Mouse (Mus musculus) E14TG2a.4 (cell line): ENCODE measurements around the gene Rgs13.

ENCODE experiments used
- CTCF ChIP-seq: conservative IDR thresholded peaks from 2 replicates; pipeline ENCODE4 v1.5.1; 2014; ENCODE audit warnings: low read length
- POU5F1 ChIP-seq: IDR thresholded peaks from 2 replicates; pipeline ENCODE4 v1.6.1; 2014; ENCODE audit warnings: low read length, borderline replicate concordance

DNA sequence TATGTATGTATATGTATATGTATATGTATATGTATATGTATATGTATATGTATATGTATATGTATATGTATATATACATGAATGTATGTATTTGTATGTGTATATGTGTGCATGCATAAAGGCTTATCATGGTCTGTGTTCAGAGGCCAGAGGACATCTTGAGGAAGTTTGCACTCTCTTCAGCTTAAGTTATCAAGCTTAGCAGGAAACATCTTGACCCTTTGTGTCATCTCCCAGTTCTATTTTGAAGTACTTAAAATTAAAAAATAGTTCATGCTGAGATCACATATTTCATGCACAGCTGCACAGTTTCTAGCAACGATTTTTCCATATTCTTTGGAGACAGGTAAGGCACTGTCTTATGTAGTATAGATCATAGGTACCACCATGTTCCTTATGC is 22.4 kb upstream of the Rgs13 start:
- TF ChIP-seq POU5F1 (no peak), CTCF (no peak)
